Mouse (Mus musculus): Measurements from ENCODE around the gene Lypla2. TPM values are rescaled to one million over a fixed set of nuclear protein-coding genes. Genes with fewer than 3 reads are reported as not detected.

Gene Lypla2
- polyA plus RNA-seq, 1 experiment from 2014 or later, result 210 TPM

DNA sequence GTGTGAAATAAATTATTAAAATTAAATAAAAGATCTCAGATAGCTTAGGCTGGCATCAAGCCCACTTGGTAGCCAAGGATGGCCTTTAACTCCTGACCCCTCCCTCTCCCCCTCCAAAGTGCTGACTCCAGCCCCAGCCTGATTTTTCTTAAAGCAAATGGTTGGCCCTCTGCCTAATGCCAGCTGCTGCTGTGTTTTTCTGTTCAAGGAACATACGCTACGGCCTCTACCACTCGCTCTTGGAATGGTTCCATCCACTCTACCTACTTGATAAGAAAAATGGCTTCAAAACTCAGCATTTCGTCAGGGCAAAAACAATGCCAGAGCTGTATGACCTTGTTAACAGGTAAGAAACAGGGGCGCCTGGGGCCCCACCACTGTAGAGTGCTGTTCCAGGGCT lies 47.1 kb downstream of the Lypla2 start:
- Histone ChIP-seq H3K4me2 (ENCODE audit: low read depth, low read length) (no peak overlapping the region), H3K27ac (ENCODE audit: low read depth, low read length) (no peak overlapping the region), H3K9ac (replicated peaks; ENCODE audit: low read depth, low read length) (no peak overlapping the region), H3K4me3 (ENCODE audit: low read depth, low read length) (no peak overlapping the region), H3K4me1 (ENCODE audit: control insufficient read depth, insufficient read depth, low read length) (peaks cover 6% of the 10 kb centered on the region), H3K9me3 (ENCODE audit: control insufficient read depth, low read length) (no peaks in the 10 kb centered on the region), H3K36me3 (ENCODE audit: control insufficient read depth, insufficient read depth, low read length) (no peaks in the 10 kb centered on the region; the same call in 1 of the 2 replicates), H3K27me3 (ENCODE audit: control insufficient read depth, insufficient read depth, low read length) (no peaks in the 10 kb centered on the region)
- 80% methylated on average over 5 of the region's 5 CpGs for WGBS
- ATAC-seq (ENCODE audit: low read depth), result no peak

DNA sequence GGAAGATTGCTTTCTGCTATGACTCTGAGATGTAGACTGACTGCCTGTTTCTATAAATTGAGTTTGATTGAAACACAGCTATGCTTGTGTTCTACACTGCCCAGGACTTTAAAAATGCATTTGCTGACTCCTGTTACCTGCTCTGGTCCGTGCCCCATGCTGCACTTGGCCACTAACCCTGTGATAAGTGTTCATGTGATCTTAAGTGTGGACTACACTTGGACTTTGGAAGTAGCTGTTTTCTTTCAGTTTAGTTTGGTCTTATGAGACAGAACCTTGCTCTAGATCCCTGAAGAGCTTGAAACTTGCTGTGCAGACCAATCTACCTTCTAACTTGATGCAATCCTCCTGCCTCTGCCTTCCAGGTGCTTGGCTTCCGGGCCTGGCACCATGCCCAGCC lies 48.0 kb downstream of the Lypla2 start:
- peaks cover 6% of the 10 kb centered on the region for H3K4me1 ChIP-seq (ENCODE audit: control insufficient read depth, insufficient read depth, low read length)
- no peak for ATAC-seq (ENCODE audit: low read depth)
- no peak overlapping the region for H3K4me3 ChIP-seq (ENCODE audit: low read depth, low read length)
- no peaks in the 10 kb centered on the region for H3K36me3 ChIP-seq (ENCODE audit: control insufficient read depth, insufficient read depth, low read length)
- no peak overlapping the region for H3K4me2 ChIP-seq (ENCODE audit: low read depth, low read length)
- H3K9me3 ChIP-seq (ENCODE audit: control insufficient read depth, low read length), result no peaks in the 10 kb centered on the region
- no peak overlapping the region for H3K27ac ChIP-seq (ENCODE audit: low read depth, low read length)
- no peaks in the 10 kb centered on the region for H3K27me3 ChIP-seq (ENCODE audit: control insufficient read depth, insufficient read depth, low read length)
- H3K9ac ChIP-seq (replicated peaks; ENCODE audit: low read depth, low read length), result no peak overlapping the region
- WGBS, result 93% methylated on average over 2 of the region's 2 CpGs

DNA sequence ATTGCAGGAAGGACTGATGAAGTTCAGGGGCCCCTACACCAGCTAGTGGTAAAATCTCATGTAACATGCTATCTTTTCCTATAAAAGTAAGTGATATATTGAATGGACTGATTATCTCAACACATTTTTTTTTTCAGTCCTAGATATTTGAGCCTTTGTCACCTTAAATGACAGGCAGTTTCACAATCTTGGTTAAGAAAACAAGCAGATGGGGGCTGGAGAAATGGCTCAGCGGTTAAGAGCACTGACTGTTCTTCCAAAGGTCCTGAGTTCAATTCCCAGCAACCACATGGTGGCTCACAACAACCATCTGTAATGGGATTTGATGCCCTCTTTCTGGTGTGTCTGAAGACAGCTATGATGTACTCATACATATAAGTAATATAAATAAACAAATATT lies 50.2 kb downstream of the Lypla2 start:
- no peak overlapping the region for H3K27ac ChIP-seq (ENCODE audit: low read depth, low read length)
- 91% methylated on average over 1 of the region's 1 CpGs for WGBS
- H3K36me3 ChIP-seq (ENCODE audit: control insufficient read depth, insufficient read depth, low read length), result no peaks in the 10 kb centered on the region
- H3K9ac ChIP-seq (replicated peaks; ENCODE audit: low read depth, low read length), result no peak overlapping the region
- H3K27me3 ChIP-seq (ENCODE audit: control insufficient read depth, insufficient read depth, low read length), result no peaks in the 10 kb centered on the region
- no peak overlapping the region; the same call in 1 of the 2 replicates for H3K4me3 ChIP-seq (ENCODE audit: low read depth, low read length)
- no peak for ATAC-seq (ENCODE audit: low read depth)
- H3K9me3 ChIP-seq (ENCODE audit: control insufficient read depth, low read length), result no peaks in the 10 kb centered on the region
- H3K4me2 ChIP-seq (ENCODE audit: low read depth, low read length), result peak overlapping the region; percentile 60; the same call in 1 of the 2 replicates
- H3K4me1 ChIP-seq (ENCODE audit: control insufficient read depth, insufficient read depth, low read length), result peaks cover 6% of the 10 kb centered on the region

DNA sequence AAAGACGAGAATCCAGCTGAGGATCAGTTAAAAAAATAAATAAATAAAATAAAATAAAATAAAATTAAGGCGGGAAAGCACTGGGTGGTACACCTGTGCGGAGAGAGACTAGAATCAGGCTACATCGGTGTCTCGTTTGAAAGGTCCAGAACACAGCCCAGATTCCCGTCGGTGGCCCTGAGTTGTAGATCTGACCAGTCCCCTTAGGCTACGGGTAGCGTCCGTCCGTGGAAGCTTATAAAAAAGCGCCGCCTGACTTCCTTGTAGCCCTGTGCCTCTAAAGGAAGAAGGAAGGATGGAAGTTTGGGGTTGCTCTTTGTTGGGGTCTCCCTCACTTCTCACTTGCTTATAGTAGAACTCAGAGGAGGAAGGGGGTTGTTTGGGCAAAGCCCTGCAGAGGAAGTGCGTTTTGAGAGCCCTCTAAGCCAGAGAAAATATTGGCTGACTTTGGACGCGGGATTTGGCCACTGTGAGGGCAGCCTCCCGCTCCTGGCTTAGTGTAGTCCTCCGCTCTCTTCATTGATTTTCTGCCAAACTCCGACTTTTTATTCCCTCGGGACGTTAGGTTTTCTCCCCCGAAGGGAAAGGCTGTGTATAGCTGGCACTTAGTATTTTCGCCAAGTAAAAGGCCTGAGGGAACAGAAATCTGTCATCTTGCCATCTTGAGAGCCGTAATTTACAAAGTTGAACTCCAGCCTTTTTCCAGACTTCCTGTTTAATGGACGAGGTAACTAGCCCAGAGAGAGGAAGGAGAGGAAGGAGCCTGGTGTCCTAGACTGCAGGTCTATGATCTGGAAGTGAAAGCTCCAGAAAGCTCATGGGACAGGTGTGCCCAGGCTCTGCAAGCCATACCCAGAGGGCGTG lies 50.9 kb downstream of the Lypla2 start:
- no peaks in the 10 kb centered on the region for H3K9me3 ChIP-seq (ENCODE audit: control insufficient read depth, low read length)
- peaks cover 6% of the 10 kb centered on the region for H3K4me1 ChIP-seq (ENCODE audit: control insufficient read depth, insufficient read depth, low read length)
- H3K36me3 ChIP-seq (ENCODE audit: control insufficient read depth, insufficient read depth, low read length), result no peaks in the 10 kb centered on the region
- peak overlapping the region; percentile 60 for H3K4me2 ChIP-seq (ENCODE audit: low read depth, low read length)
- H3K27me3 ChIP-seq (ENCODE audit: control insufficient read depth, insufficient read depth, low read length), result no peaks in the 10 kb centered on the region
- H3K27ac ChIP-seq (ENCODE audit: low read depth, low read length), result peak overlapping the region; percentile 70
- H3K4me3 ChIP-seq (ENCODE audit: low read depth, low read length), result peak overlapping the region; percentile 71
- WGBS, result 6% methylated on average over 26 of the region's 26 CpGs
- ATAC-seq (ENCODE audit: low read depth), result no peak
- H3K9ac ChIP-seq (replicated peaks; ENCODE audit: low read depth, low read length), result peak overlapping the region; percentile 68

DNA sequence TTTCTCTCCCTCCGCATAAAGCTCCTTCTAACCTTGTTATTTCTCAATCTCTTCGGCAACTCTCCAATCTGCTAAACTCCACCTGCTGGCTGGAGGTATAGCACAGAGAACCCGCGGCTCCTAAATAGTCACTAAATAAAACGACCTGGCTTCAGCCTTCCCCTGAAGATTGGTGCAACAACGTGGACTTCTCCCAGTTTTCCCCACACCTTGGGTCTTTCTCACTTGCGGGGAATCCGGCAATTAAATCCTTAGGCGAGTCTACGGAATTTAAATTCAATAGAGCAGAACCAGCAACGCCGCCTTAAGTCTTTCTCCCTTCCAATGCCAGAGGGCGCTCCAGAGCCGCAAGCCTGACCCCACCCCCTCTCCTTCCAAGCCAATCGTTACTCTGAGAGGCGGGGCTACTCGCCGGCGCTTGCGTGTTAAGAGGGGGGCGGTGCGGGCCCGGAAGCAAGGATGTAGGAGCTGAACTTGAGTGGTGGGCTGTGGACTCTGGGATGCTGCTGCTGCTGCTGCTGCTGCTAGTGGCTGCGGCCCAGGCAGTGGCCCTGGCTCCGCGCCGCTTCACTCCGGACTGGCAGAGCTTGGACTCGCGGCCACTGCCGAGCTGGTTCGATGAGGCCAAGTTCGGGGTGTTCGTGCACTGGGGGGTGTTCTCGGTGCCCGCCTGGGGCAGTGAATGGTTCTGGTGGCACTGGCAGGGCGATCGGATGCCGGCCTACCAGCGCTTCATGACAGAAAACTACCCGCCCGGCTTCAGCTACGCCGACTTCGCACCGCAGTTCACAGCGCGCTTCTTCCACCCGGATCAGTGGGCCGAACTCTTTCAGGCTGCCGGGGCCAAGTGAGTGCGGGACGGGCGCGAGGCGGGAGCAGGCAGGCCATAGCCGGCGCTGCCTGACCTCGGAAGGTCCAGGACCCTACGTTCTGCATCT lies 51.9 kb downstream of the Lypla2 start, which contains the start of gene Fuca1:
Fuca1 (plus strand) TSS at position 432 of the 938 bp plus-strand sequence.
- peaks cover 6% of the 10 kb centered on the region for H3K4me1 ChIP-seq (ENCODE audit: control insufficient read depth, insufficient read depth, low read length)
- peak within 1 kb of the TSS; percentile 70 for H3K27ac ChIP-seq (ENCODE audit: low read depth, low read length)
- no peaks in the 10 kb centered on the region for H3K36me3 ChIP-seq (ENCODE audit: control insufficient read depth, insufficient read depth, low read length)
- ATAC-seq (ENCODE audit: low read depth), result peak; percentile 97
- no peaks in the 10 kb centered on the region for H3K27me3 ChIP-seq (ENCODE audit: control insufficient read depth, insufficient read depth, low read length)
- H3K9ac ChIP-seq (replicated peaks; ENCODE audit: low read depth, low read length), result peak within 1 kb of the TSS; percentile 68
- 2% methylated on average over 60 of the region's 60 CpGs for WGBS
- peak within 1 kb of the TSS; percentile 60 for H3K4me2 ChIP-seq (ENCODE audit: low read depth, low read length)
- peak within 1 kb of the TSS; percentile 71 for H3K4me3 ChIP-seq (ENCODE audit: low read depth, low read length)
- no peaks in the 10 kb centered on the region for H3K9me3 ChIP-seq (ENCODE audit: control insufficient read depth, low read length)

DNA sequence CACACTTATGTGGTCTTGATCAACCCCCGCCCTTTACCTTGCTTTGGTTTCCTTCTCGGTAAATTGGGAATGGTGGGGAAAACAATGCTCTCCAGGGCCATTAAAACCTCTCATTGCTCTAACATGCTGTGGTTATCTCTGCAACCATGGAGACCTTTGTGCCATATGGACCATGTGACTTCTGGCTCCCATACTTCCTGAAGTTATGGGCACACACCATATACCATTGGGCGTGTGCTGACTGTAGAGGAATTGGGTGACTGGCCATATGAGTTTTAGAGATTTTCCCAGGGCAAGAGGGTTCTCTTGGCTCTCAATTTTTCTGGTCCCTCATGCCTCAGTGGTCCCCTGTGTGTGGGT lies 53.2 kb downstream of the Lypla2 start:
- H3K4me2 ChIP-seq (ENCODE audit: low read depth, low read length), result no peak overlapping the region
- H3K27me3 ChIP-seq (ENCODE audit: control insufficient read depth, insufficient read depth, low read length), result no peaks in the 10 kb centered on the region
- WGBS, result 95% methylated on average over 3 of the region's 3 CpGs
- H3K36me3 ChIP-seq (ENCODE audit: control insufficient read depth, insufficient read depth, low read length), result no peaks in the 10 kb centered on the region
- no peaks in the 10 kb centered on the region for H3K9me3 ChIP-seq (ENCODE audit: control insufficient read depth, low read length)
- no peak overlapping the region for H3K9ac ChIP-seq (replicated peaks; ENCODE audit: low read depth, low read length)
- H3K27ac ChIP-seq (ENCODE audit: low read depth, low read length), result no peak overlapping the region
- ATAC-seq (ENCODE audit: low read depth), result no peak
- H3K4me3 ChIP-seq (ENCODE audit: low read depth, low read length), result no peak overlapping the region
- peaks cover 6% of the 10 kb centered on the region for H3K4me1 ChIP-seq (ENCODE audit: control insufficient read depth, insufficient read depth, low read length)

DNA sequence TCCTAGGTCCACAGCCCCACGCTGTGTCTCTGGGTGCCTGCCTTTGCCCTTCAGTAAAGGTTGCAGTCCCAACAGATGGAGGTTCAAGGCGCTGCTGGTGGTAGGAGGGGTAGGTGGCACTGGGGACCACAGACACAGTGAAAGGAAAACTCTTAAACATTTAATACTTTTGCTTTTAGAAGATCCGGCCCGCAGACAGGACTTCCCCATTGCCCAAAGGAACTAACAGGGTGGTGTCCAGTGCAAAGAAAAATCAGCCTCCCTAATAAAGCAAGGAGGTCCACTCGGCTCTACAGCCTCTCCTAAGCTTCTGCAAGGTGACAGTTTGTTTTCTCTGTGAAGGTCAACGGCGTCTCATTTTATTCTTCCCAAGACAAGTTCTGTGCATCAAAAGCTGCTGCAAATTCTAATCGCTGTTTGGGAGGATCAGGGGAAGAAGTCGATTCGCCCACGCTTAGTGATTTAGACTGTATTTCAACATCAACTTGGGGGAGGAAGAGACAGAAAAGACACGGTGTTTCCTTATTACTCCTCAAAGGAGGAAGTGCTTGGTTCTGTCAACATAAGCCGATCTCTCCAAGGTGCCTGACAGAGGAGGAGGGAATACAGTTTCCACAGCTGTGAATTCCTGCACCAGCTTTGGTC lies 53.7 kb downstream of the Lypla2 start:
- H3K27me3 ChIP-seq (ENCODE audit: control insufficient read depth, insufficient read depth, low read length), result no peaks in the 10 kb centered on the region
- no peak overlapping the region for H3K4me3 ChIP-seq (ENCODE audit: low read depth, low read length)
- no peak overlapping the region for H3K27ac ChIP-seq (ENCODE audit: low read depth, low read length)
- no peak for ATAC-seq (ENCODE audit: low read depth)
- no peak overlapping the region for H3K9ac ChIP-seq (replicated peaks; ENCODE audit: low read depth, low read length)
- H3K9me3 ChIP-seq (ENCODE audit: control insufficient read depth, low read length), result no peaks in the 10 kb centered on the region
- H3K4me2 ChIP-seq (ENCODE audit: low read depth, low read length), result no peak overlapping the region
- WGBS, result 92% methylated on average over 13 of the region's 13 CpGs
- peaks cover 6% of the 10 kb centered on the region for H3K4me1 ChIP-seq (ENCODE audit: control insufficient read depth, insufficient read depth, low read length)
- no peaks in the 10 kb centered on the region for H3K36me3 ChIP-seq (ENCODE audit: control insufficient read depth, insufficient read depth, low read length)
